Mouse (Mus musculus): ENCODE measurements around the gene Tob2. TPM values are rescaled to one million over a fixed set of nuclear protein-coding genes. Genes with fewer than 3 reads are reported as not detected.

Tob2 gene
- polyA plus RNA-seq, 2 experiments, result 5.1 to 5.6 TPM

- TF ChIP-seq EP300 (IDR thresholded peaks at IDR 0.05; ENCODE audit: low read depth) (no peak), CTCF (IDR thresholded peaks at IDR 0.05; ENCODE audit: low read depth) (no peak)
- Histone ChIP-seq H3K36me3 (replicated peaks; ENCODE audit: control insufficient read depth, insufficient read depth, low read depth) (no peaks in the 10 kb centered on the region), H3K4me2 (ENCODE audit: low read depth) (no peak overlapping the region), H3K9me3 (ENCODE audit: control insufficient read depth, low read length) (no peaks in the 10 kb centered on the region), H3K4me3 (ENCODE audit: insufficient read depth in 1 of 2, low read depth in 2 of 2, low read length in 2 of 2) (no peak overlapping the region), H3K27ac (no peak overlapping the region), H3K4me1 (replicated peaks; ENCODE audit: control insufficient read depth in 2 of 2, insufficient read depth in 2 of 2, low read length in 1 of 2) (peaks cover 15 to 19% of the 10 kb centered on the region in 2 experiments), H3K9ac (replicated peaks) (no peak overlapping the region), H3K27me3 (ENCODE audit: control insufficient read depth, insufficient read depth, low read length) (no peaks in the 10 kb centered on the region)
- WGBS (ENCODE audit: insufficient replicate concordance), result 62% methylated on average over 3 of the region's 3 CpGs
- ATAC-seq (ENCODE audit: insufficient read depth), result no peak
- no peak for DNase-seq (ENCODE audit: low read depth in 3 of 3, low spot score in 3 of 3)
Measured at GRCm38 (mm10) chr15:81800391-81800790, 58.2 kb downstream of the Tob2 start.

GRCm38 (mm10) chr15:81798421-81798820, 60.2 kb downstream of the Tob2 start:
- H3K4me3 ChIP-seq (ENCODE audit: insufficient read depth in 1 of 2, low read depth in 2 of 2, low read length in 2 of 2), result no peak overlapping the region

More at GRCm38 (mm10) chr15:81798421-81798820, 60.2 kb downstream of the Tob2 start:
- no peak for ATAC-seq (ENCODE audit: insufficient read depth)
- Histone ChIP-seq H3K27me3 (ENCODE audit: control insufficient read depth, insufficient read depth, low read length) (no peaks in the 10 kb centered on the region), H3K4me2 (ENCODE audit: low read depth) (no peak overlapping the region), H3K9ac (replicated peaks) (no peak overlapping the region; the same call in 1 of the 2 replicates), H3K9me3 (ENCODE audit: control insufficient read depth, low read length) (no peaks in the 10 kb centered on the region), H3K4me1 (replicated peaks; ENCODE audit: control insufficient read depth in 2 of 2, insufficient read depth in 2 of 2, low read length in 1 of 2) (peaks cover 12% of the 10 kb centered on the region in 2 experiments), H3K27ac (no peak overlapping the region), H3K36me3 (replicated peaks; ENCODE audit: control insufficient read depth, insufficient read depth, low read depth) (no peaks in the 10 kb centered on the region)
- TF ChIP-seq EP300 (IDR thresholded peaks at IDR 0.05; ENCODE audit: low read depth), result no peak
- TF ChIP-seq CTCF (IDR thresholded peaks at IDR 0.05; ENCODE audit: low read depth), result no peak
- DNase-seq (ENCODE audit: low read depth in 3 of 3, low spot score in 3 of 3), result no peak
- WGBS (ENCODE audit: insufficient replicate concordance), result 76% methylated on average over 4 of the region's 4 CpGs

Other genes with a start within 250 kb of the Tob2 start
- gene L3mbtl2, start 194.9 kb downstream of the Tob2 start, polyA plus RNA-seq (2012; rRNA removed), result 8.9 and 10.7 TPM in 2 replicates
- 10.4 and 12.0 TPM in 2 replicates for gene L3mbtl2, start 194.9 kb downstream of the Tob2 start, polyA plus RNA-seq (2014; fragmentation: Nextera tagmentation; extraction: Ambion mirVana)
- gene Chadl, start 161.5 kb downstream of the Tob2 start, polyA plus RNA-seq (2012; rRNA removed), result 0.20 and 0.28 TPM in 2 replicates
- gene Chadl, start 161.5 kb downstream of the Tob2 start, polyA plus RNA-seq (2014; fragmentation: Nextera tagmentation; extraction: Ambion mirVana), result 0.25 and 0.33 TPM in 2 replicates
- 5.2 and 5.7 TPM in 2 replicates for gene Zc3h7b, start 113.7 kb downstream of the Tob2 start, polyA plus RNA-seq (2012; rRNA removed)
- gene Zc3h7b, start 113.7 kb downstream of the Tob2 start, polyA plus RNA-seq (2014; fragmentation: Nextera tagmentation; extraction: Ambion mirVana), result 4.0 and 5.3 TPM in 2 replicates
- gene Rangap1, start 113.3 kb downstream of the Tob2 start, polyA plus RNA-seq (2012; rRNA removed), result 41.5 and 50.6 TPM in 2 replicates
- gene Rangap1, start 113.3 kb downstream of the Tob2 start, polyA plus RNA-seq (2014; fragmentation: Nextera tagmentation; extraction: Ambion mirVana), result 57.1 and 61.0 TPM in 2 replicates
- gene Tef, start 56.4 kb downstream of the Tob2 start, polyA plus RNA-seq (2012; rRNA removed), result 4.4 and 5.1 TPM in 2 replicates
- gene Tef, start 56.4 kb downstream of the Tob2 start, polyA plus RNA-seq (2014; fragmentation: Nextera tagmentation; extraction: Ambion mirVana), result 2.7 and 5.0 TPM in 2 replicates
- gene Phf5a, start 13.1 kb upstream of the Tob2 start, polyA plus RNA-seq (2012; rRNA removed), result 42.3 and 72.6 TPM in 2 replicates
- gene Phf5a, start 13.1 kb upstream of the Tob2 start, polyA plus RNA-seq (2014; fragmentation: Nextera tagmentation; extraction: Ambion mirVana), result 120 and 130 TPM in 2 replicates
- gene Aco2, start 13.5 kb upstream of the Tob2 start, polyA plus RNA-seq (2012; rRNA removed), result 74.9 and 85.0 TPM in 2 replicates
- 72.1 and 80.6 TPM in 2 replicates for gene Aco2, start 13.5 kb upstream of the Tob2 start, polyA plus RNA-seq (2014; fragmentation: Nextera tagmentation; extraction: Ambion mirVana)
- gene Polr3h, start 67.4 kb upstream of the Tob2 start, polyA plus RNA-seq (2012; rRNA removed), result 13.2 and 13.7 TPM in 2 replicates
- gene Polr3h, start 67.4 kb upstream of the Tob2 start, polyA plus RNA-seq (2014; fragmentation: Nextera tagmentation; extraction: Ambion mirVana), result 68.3 and 77.5 TPM in 2 replicates
- gene Csdc2, start 78.0 kb upstream of the Tob2 start, polyA plus RNA-seq (2012; rRNA removed), result 0.45 and 0.70 TPM in 2 replicates
- gene Csdc2, start 78.0 kb upstream of the Tob2 start, polyA plus RNA-seq (2014; fragmentation: Nextera tagmentation; extraction: Ambion mirVana), result 0.52 and 0.58 TPM in 2 replicates
- gene Pmm1, start 102.1 kb upstream of the Tob2 start, polyA plus RNA-seq (2012; rRNA removed), result 22.6 and 23.4 TPM in 2 replicates
- gene Pmm1, start 102.1 kb upstream of the Tob2 start, polyA plus RNA-seq (2014; fragmentation: Nextera tagmentation; extraction: Ambion mirVana), result 17.6 and 21.1 TPM in 2 replicates
- not detected in 2 replicates for gene 1700029P11Rik, start 121.7 kb upstream of the Tob2 start, polyA plus RNA-seq (2012; rRNA removed)
- not detected in 2 replicates for gene 1700029P11Rik, start 121.7 kb upstream of the Tob2 start, polyA plus RNA-seq (2014; fragmentation: Nextera tagmentation; extraction: Ambion mirVana)
- gene Xrcc6, start 129.0 kb upstream of the Tob2 start, polyA plus RNA-seq (2012; rRNA removed), result 13.9 and 22.1 TPM in 2 replicates
- 52.9 and 62.3 TPM in 2 replicates for gene Xrcc6, start 129.0 kb upstream of the Tob2 start, polyA plus RNA-seq (2014; fragmentation: Nextera tagmentation; extraction: Ambion mirVana)
- gene Desi1, start 175.1 kb upstream of the Tob2 start, polyA plus RNA-seq (2012; rRNA removed), result 8.3 and 9.3 TPM in 2 replicates
- 8.6 and 11.3 TPM in 2 replicates for gene Desi1, start 175.1 kb upstream of the Tob2 start, polyA plus RNA-seq (2014; fragmentation: Nextera tagmentation; extraction: Ambion mirVana)
- 78.8 and 83.1 TPM in 2 replicates for gene Snu13, start 188.8 kb upstream of the Tob2 start, polyA plus RNA-seq (2012; rRNA removed)
- gene Snu13, start 188.8 kb upstream of the Tob2 start, polyA plus RNA-seq (2014; fragmentation: Nextera tagmentation; extraction: Ambion mirVana), result 187 TPM in 2 replicates
- not detected in 2 replicates for gene 4930407I10Rik, start 200.4 kb upstream of the Tob2 start, polyA plus RNA-seq (2012; rRNA removed)
- gene 4930407I10Rik, start 200.4 kb upstream of the Tob2 start, polyA plus RNA-seq (2014; fragmentation: Nextera tagmentation; extraction: Ambion mirVana), result not detected in 2 replicates
- not detected in 2 replicates for gene Mei1, start 211.2 kb upstream of the Tob2 start, polyA plus RNA-seq (2012; rRNA removed)
- not detected in 2 replicates for gene Mei1, start 211.2 kb upstream of the Tob2 start, polyA plus RNA-seq (2014; fragmentation: Nextera tagmentation; extraction: Ambion mirVana)

Data from liver, embryonic 14.5 days (tissue).